Mouse (Mus musculus) kidney, adult 2 months (tissue): ENCODE measurements around the gene Fars2. TPM values are rescaled to one million over a fixed set of nuclear protein-coding genes. Genes with fewer than 3 reads are reported as not detected.
A peak's percentile ranks its signal among the peaks of the same experiment; 100 is the strongest.
"Not testable (repeated sequence)": the region's sequence is repeated elsewhere in the genome, so short reads cannot be mapped to it uniquely, and the experiment has no call there.

Source experiments
- DNase-seq: peaks from one replicate; pipeline ENCODE4 v3.0.0; 2021
- H3K27ac ChIP-seq: fragments of 200-500 bp; 2 replicates; pipeline ENCODE4 v1.5.1; 2012; ENCODE audit warnings: low read depth, low read length, control low read depth, inconsistent platforms; ENCODE audit not compliant: insufficient read depth
- H3K27me3 ChIP-seq: fragments of 200-500 bp; replicated peaks from 2 replicates; pipeline ENCODE4 v1.6.1; 2012; ENCODE audit warnings: mild to moderate bottlenecking, moderate library complexity, low read length, inconsistent platforms; ENCODE audit not compliant: control insufficient read depth, insufficient read depth
- H3K36me3 ChIP-seq: fragments of 200-500 bp; 2 replicates; pipeline ENCODE4 v1.6.1; 2012; ENCODE audit warnings: mild to moderate bottlenecking, moderate library complexity, low read length, inconsistent platforms; ENCODE audit not compliant: control insufficient read depth, insufficient read depth
- H3K4me1 ChIP-seq: fragments of 200-500 bp; 2 replicates; pipeline ENCODE4 v1.6.1; 2011; ENCODE audit warnings: low read length; ENCODE audit not compliant: control insufficient read depth, insufficient read depth
- H3K4me3 ChIP-seq: fragments of 200-500 bp; 2 replicates; pipeline ENCODE4 v1.5.1; 2011; ENCODE audit warnings: mild to moderate bottlenecking, low read depth, low read length, control low read depth; ENCODE audit not compliant: insufficient read depth
- CTCF ChIP-seq: fragments of 200-500 bp; conservative IDR thresholded peaks from 2 replicates; pipeline ENCODE4 v1.5.1; 2011; ENCODE audit warnings: low read depth, mild to moderate bottlenecking, control low read depth, low read length, moderate library complexity, mixed read lengths; ENCODE audit not compliant: insufficient read depth, insufficient read length
- POLR2A ChIP-seq: fragments of 200-500 bp; IDR thresholded peaks from one replicate; pipeline ENCODE4 v1.6.1; 2011; ENCODE audit warnings: low read depth, low read length, control low read depth
- WGBS: fragments of 180-500 bp; shearing (Covaris S2); methylation state at CpG from one replicate; pipeline ENCODE4 v1.1.7; 2018; 5-methylcytosine and 5-hydroxymethylcytosine counted together
- polyA plus RNA-seq: library from polyadenylated mRNA; depleted of rRNA; stranded (reverse); fragments of >200 nt; gene quantifications from 2 replicates; pipeline ENCODE4 v1.2.3, GENCODE M21; 2012

Gene Fars2
- polyA plus RNA-seq, 1 experiment = 99.1 TPM

DNA sequence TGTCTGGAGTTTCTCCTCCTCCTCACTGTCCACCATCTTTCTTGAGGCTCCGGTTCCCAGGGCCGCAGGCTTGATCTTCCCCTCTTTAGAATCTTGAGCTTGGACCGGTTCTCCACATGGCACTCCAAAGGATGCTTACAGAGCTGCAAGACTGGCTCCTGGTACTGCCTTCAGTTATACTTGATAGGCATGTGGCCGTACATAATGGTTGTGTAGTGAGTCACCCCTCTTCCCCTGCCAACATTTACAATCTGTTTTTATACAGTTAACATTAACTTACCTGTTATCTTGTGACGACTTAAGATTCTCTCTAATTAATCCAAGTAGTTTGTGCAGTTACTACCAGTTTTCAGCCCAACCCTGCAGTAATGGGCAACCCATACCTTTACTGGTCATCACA, 46.2 kb downstream of the Fars2 start:
- no peaks in the 10 kb centered on the region for H3K27me3 ChIP-seq
- no peak for TF ChIP-seq CTCF
- TF ChIP-seq POLR2A = no peak
- DNase-seq = no peak
- H3K36me3 ChIP-seq = 0 out of 2 replicates have a peak, but pooled peaks cover 1% of the 10 kb centered on the region
- no peaks in the 10 kb centered on the region for H3K4me1 ChIP-seq
- H3K27ac ChIP-seq = no peak overlapping the region
- no peak overlapping the region for H3K4me3 ChIP-seq
- 91% methylated on average over 5 of the region's 5 CpGs for WGBS

- Histone ChIP-seq H3K27ac (no peak overlapping the region), H3K4me1 (no peaks in the 10 kb centered on the region), H3K4me3 (no peak overlapping the region), H3K27me3 (no peaks in the 10 kb centered on the region), H3K36me3 (0 out of 2 replicates have a peak, but pooled peaks cover 1% of the 10 kb centered on the region)
- no peak for TF ChIP-seq CTCF
- no peak for TF ChIP-seq POLR2A
- DNase-seq = no peak
- WGBS = 78% methylated on average over 1 of the region's 1 CpGs
These were observed 46.7 kb downstream of the Fars2 start for GRCm38 (mm10) chr13:36163898-36164297.

DNA sequence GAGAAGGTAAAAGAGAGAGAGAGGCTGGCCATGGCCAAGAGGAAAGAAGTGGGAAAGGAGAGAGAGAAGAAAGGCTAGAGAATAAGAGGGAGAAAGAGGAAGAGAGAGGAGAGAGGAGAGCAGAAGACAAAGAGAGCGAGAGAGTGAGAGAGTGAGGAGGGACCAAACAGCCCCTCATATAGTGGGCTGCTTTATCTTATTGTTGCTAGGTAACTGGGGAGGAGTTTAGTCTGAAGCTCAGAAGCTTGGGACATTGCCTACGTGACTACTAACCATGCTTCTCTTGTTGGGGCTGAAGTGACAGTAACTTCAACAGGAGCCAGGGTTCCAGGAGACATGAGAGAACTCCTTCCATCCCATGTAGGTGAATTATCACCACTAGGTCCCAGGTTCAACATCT, 55.8 kb downstream of the Fars2 start:
- 89% methylated on average over 2 of the region's 2 CpGs for WGBS
- not testable (repeated sequence) for H3K27me3 ChIP-seq, DNase-seq, H3K36me3 ChIP-seq, H3K4me1 ChIP-seq, H3K27ac ChIP-seq, H3K4me3 ChIP-seq

- 95% methylated on average over 5 of the region's 5 CpGs for WGBS
- no peak for TF ChIP-seq CTCF
- no peak for TF ChIP-seq POLR2A
These were observed 56.9 kb downstream of the Fars2 start for GRCm38 (mm10) chr13:36174101-36174500.

DNA sequence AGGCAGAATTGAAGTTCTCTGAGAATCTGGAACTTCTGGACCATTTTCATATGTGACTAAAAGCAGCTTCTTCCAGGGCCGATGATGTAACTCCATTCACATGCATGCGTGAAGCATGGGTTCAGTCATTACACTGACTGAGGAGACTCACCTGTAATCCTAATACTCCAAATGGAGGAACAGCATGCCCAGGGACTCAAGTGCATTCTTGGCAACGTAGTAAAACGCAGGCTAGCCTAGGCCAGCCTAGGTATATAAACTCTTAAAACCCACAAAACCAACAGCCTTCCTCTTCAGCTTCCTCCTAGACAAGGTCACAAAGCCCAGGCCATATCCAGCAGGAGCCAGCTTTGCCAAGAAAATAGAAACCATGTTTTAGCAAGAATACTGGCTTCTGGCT, 57.6 kb downstream of the Fars2 start:
- TF ChIP-seq POLR2A (no peak), CTCF (no peak)
- H3K27ac ChIP-seq = no peak overlapping the region
- H3K4me1 ChIP-seq = no peaks in the 10 kb centered on the region
- DNase-seq = no peak
- no peaks in the 10 kb centered on the region for H3K36me3 ChIP-seq
- 92% methylated on average over 4 of the region's 4 CpGs for WGBS
- H3K27me3 ChIP-seq = no peaks in the 10 kb centered on the region
- no peak overlapping the region for H3K4me3 ChIP-seq

More at GRCm38 (mm10) chr13:36174101-36174500, 56.9 kb downstream of the Fars2 start:
- no peaks in the 10 kb centered on the region for H3K36me3 ChIP-seq
- H3K4me3 ChIP-seq = no peak overlapping the region
- no peak overlapping the region for H3K27ac ChIP-seq
- no peak for DNase-seq
- no peaks in the 10 kb centered on the region for H3K27me3 ChIP-seq
- no peaks in the 10 kb centered on the region for H3K4me1 ChIP-seq

GRCm38 (mm10) chr13:36181231-36181630, 64.0 kb downstream of the Fars2 start:
- TF ChIP-seq CTCF (no peak), POLR2A (no peak)
- no peaks in the 10 kb centered on the region for H3K4me1 ChIP-seq
- no peaks in the 10 kb centered on the region for H3K27me3 ChIP-seq
- H3K4me3 ChIP-seq = no peak overlapping the region
- no peak overlapping the region for H3K27ac ChIP-seq
- WGBS = 90% methylated on average over 2 of the region's 2 CpGs
- DNase-seq = no peak
- H3K36me3 ChIP-seq = no peaks in the 10 kb centered on the region

DNA sequence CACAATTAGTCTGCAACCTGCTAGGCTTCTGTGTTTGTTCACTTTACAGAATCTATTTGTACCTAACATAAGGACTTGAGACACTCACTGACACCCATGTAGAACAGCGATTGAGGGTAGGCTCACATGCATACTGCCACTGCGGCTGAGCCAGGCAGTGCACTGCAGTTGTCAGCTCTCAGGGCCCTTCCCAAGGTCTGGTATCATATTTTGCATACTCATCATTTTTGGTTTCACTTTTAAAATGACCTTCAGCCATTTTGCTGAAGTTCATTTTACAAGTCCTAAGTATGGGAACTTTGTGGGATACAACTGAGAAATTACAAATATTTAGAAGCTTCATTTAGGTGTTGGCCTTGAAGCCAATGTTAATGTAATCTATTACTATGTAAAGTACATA, 73.4 kb downstream of the Fars2 start:
- H3K36me3 ChIP-seq = no peaks in the 10 kb centered on the region
- no peak for DNase-seq
- H3K27me3 ChIP-seq = no peaks in the 10 kb centered on the region
- TF ChIP-seq CTCF (no peak), POLR2A (no peak)
- H3K4me3 ChIP-seq = no peak overlapping the region
- H3K4me1 ChIP-seq = peaks cover 7% of the 10 kb centered on the region; the same call in 1 of the 2 replicates
- H3K27ac ChIP-seq = no peak overlapping the region
- WGBS = 89% methylated on average over 2 of the region's 2 CpGs

DNA sequence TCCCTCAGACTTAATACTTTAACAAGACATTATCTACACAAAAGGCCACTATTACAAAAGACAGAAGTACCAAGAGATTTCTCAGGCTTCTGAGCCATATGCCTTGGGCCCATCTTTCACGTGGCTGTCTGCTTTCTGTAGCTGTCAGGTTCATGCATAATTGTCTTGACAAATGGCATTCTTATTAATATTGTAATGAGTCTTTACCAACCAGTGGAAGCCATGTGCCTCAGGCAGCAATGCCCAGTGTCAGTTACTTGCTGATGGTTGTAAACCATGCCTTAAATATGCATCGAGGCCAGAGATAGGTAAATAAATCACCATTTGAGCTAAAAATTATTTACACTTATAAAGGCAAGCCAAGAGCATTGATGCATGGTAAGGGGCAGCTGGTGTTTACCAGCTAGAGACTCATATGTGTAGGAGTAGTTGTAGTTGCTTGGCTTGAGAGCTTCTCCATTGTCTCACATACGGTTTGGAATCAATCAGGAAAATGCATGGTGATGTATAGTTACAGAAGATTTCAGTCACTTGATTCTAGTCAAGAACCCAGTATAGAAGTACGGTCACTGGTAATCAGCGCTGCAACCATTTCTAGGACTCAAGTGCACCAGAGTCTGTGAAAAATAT, 76.4 kb downstream of the Fars2 start:
- peaks cover 7% of the 10 kb centered on the region; the same call in 1 of the 2 replicates for H3K4me1 ChIP-seq
- WGBS = 60% methylated on average over 5 of the region's 5 CpGs
- H3K4me3 ChIP-seq = no peak overlapping the region
- no peak overlapping the region for H3K27ac ChIP-seq
- no peaks in the 10 kb centered on the region for H3K27me3 ChIP-seq
- no peaks in the 10 kb centered on the region for H3K36me3 ChIP-seq
- DNase-seq = peak; percentile 15
- no peak for TF ChIP-seq POLR2A
- no peak for TF ChIP-seq CTCF
